Mouse (Mus musculus) heart, postnatal 0 days (tissue): ENCODE results near the gene Zfp184.

Source experiments
- CTCF ChIP-seq: IDR thresholded peaks from 2 replicates; pipeline ENCODE4 v1.5.1; 2016; ENCODE audit warnings: antibody characterized with exemption, control low read depth, low read depth
- EP300 ChIP-seq: IDR thresholded peaks from 2 replicates; pipeline ENCODE4 v1.6.1; 2016; ENCODE audit warnings: antibody characterized with exemption, low read depth

- no peak for TF ChIP-seq CTCF
- TF ChIP-seq EP300 = no peak
These were observed 26.1 kb upstream of the Zfp184 start for GRCm38 (mm10) chr13:21918570-21919419.
